Mouse (Mus musculus): Measurements from ENCODE around the gene Slamf6.
"Not testable (repeated sequence)": the region's sequence is repeated elsewhere in the genome, so short reads cannot be mapped to it uniquely, and the experiment has no call there.

The Slamf6 gene

GRCm38 (mm10) chr1:171955071-171955470 lies 37.8 kb downstream of the Slamf6 start:
- ATAC-seq (ENCODE audit: low TSS enrichment): no peak

- no peak for ATAC-seq (ENCODE audit: low TSS enrichment)
Observed at GRCm38 (mm10) chr1:171957411-171957810, 40.1 kb downstream of the Slamf6 start.

DNA sequence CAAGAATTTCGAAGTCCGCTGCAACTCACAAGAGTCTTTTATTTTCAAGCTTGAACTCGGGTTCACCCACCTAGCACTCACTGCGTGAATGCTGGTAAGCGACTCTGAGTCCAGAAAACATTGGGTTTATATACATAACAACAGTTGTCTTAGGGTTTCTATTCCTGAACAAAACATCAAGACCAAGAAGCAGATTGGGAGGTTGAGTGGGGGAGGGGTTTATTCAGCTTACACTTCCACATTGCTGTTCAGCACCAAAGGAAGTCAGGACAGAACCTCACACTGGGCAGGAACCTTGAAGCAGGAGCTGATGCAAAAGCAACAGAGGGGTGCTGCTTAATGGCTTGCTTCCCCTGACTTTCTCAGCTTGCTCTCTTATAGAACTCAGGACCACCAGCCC lies 43.4 kb downstream of the Slamf6 start:
- no peak for ATAC-seq (ENCODE audit: low TSS enrichment)

DNA sequence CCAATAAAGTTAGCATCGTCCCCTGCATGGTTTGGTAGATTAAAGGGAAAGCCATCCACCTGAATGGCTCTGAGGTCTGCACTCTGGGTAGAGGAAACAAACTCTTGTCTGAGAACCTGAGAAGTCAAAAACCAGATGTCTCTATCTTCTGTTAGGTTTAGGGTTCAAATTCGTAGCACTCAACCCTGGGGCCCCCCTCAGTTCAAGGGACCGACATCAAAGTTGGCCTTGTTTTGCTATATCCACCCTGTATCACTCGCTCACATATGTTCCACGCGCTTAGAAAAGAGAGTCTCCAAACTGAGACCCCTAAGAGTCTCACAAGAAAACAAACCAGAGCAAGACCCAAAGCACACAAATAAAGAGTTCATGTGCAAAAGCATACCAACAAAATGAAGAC lies 44.4 kb downstream of the Slamf6 start:
- ATAC-seq (ENCODE audit: low TSS enrichment): no peak

- ATAC-seq (ENCODE audit: low TSS enrichment): no peak
Observed at GRCm38 (mm10) chr1:171963613-171964012, 46.3 kb downstream of the Slamf6 start.

- ATAC-seq (ENCODE audit: low TSS enrichment): no peak
Observed at GRCm38 (mm10) chr1:171966054-171966790, 48.9 kb downstream of the Slamf6 start.

DNA sequence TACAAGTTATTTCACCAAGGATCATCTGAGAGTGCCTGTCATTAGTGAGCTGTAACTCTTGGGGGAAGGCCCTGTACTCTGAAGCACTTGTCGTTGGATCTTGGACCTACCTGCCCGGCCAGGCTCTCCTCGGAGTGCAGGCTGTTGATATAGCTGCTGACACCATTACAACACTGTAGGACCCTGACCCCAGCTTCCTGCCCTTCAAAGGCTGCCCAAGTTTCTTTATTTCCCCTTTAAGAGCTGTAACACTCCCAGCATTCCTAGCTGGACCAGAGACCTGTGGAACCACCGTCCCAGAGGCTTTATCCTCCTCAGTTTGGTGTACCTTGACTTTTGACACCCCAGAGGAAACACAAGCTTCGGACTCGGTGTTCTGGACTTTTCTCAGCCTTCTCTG lies 51.9 kb downstream of the Slamf6 start:
- no peak for ATAC-seq (ENCODE audit: low TSS enrichment)

DNA sequence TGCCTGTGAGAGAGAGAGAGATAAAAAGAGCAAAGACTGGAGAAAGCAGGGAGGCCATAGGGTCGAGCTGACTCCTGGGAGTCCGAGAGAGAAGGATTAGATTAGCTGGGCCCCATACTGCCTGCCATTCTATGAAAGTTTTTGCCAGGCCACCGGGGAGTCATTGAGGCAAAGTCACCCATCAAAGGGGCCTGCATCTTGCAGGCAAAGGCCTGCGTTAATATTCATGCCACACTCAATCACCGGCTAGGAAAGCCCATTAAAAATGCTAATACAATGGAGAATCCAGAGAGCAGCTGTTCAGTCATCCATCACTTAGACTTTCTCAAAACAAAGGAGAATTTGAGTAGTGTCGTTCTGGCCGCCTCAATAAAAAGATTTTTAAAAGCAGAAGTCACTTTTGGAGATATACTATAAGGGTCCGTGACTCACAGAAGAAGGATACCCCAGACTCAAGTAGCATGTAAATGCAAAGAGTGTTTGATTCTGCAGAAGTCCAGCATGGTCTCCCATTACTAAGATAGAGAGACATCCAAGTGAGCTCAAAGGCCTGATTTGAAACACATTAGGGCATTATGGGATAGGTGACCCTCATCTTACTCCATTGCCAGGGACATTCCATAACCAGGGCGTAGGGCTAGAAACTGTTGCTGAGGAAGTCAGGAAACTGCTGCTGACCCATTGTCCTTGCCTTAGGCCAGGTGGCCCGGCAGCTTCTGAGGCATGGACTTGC lies 53.7 kb downstream of the Slamf6 start:
- ATAC-seq (ENCODE audit: low TSS enrichment): no peak

DNA sequence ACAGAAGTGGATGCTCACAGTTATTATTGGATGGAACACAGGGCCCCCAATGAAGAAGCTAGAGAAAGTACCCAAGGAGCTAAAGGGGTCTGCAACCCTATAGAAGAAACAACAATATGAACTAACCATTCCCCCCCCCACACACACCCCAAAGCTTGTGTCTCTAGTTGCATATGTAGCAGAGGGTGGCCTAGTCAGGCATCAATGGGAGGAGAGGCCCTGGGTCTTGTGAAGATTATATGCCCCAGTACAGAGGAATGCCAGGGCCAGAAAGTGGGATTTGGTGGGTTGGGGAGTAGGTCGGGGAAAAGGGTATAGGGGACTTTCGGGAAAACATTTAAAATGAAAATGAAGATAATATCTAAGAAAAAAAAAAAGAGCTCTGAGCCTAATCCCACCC lies 57.0 kb downstream of the Slamf6 start:
- not testable (repeated sequence) for ATAC-seq (ENCODE audit: low TSS enrichment)

GRCm38 (mm10) chr1:171975377-171975776 lies 58.1 kb downstream of the Slamf6 start:
- no peak for ATAC-seq (ENCODE audit: low TSS enrichment)

GRCm38 (mm10) chr1:171975831-171976230 lies 58.5 kb downstream of the Slamf6 start:
- ATAC-seq (ENCODE audit: low TSS enrichment): no peak

GRCm38 (mm10) chr1:171976826-171977539 lies 59.7 kb downstream of the Slamf6 start:
- ATAC-seq (ENCODE audit: low TSS enrichment): no peak

DNA sequence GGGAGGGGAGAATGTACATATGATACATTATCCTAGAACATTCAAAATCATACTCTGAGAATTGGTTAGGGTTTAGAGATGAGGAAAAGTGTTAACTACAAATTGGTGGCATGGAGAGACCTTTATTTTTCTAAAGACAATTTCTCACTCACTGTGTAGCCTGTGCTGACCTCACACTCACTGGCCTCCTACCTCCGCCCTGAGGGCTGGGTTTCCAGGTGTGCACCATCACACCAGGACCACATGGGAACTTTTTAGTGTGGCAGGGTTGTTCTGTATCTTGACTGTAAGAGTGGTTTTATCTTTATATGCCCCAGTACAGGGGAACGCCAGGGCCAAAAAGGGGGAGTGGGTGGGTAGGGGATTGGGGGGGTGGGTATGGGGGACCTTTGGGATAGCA lies 60.6 kb downstream of the Slamf6 start:
- no peak for ATAC-seq (ENCODE audit: low TSS enrichment)

- ATAC-seq (ENCODE audit: low TSS enrichment): no peak
Observed at GRCm38 (mm10) chr1:171979969-171980730, 62.8 kb downstream of the Slamf6 start.

DNA sequence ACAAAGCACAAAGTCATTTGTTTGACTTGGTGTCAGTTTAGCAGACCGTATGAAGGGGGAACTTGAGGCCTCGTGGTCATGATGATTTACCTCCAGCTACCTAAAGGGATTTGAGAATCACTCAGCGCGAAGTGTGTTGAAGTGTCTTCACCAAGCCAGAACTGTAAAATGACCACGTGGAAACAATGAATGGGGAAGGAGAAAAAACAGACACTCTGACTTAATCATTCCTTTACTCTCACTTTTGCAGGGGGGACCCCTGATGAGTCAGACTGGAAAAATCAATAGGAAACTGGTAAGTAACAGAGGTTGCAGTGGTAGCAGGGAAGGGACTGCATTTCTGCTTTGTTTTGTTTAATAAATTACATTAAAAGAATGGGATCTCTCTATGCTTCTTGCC lies 64.9 kb downstream of the Slamf6 start:
- no peak for ATAC-seq (ENCODE audit: low TSS enrichment)

GRCm38 (mm10) chr1:171982740-171983139 lies 65.4 kb downstream of the Slamf6 start:
- no peak for ATAC-seq (ENCODE audit: low TSS enrichment)

DNA sequence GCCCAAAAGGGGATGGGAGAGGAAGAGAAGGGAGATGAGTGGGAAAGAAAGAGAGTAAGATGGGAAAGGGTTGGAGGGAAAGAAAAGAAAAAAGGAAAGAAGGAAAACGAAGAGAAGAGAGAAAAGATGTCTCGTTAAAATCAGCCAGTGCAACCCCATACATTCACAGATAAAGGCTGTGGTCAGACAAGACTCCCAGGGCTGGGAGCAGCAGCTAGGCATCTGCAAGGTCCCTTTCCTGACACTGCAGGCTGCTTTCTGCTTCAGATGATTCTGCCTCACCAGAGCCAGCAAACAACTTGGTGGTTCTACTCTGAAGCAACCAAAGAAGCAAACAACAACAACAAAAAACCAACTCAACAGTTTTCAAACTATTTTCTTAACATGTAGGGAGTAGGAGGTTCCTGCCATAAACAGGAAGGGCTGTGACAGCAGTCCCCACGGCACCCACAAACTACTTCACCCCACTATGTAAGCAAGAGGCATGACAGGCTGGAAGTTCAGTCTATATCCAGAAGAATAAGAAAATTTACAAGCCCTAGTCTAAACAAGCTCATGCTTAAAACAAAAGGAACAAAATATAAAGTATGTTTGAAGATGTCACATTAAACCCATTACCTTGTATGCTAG lies 66.2 kb downstream of the Slamf6 start:
- no peak for ATAC-seq (ENCODE audit: low TSS enrichment)

DNA sequence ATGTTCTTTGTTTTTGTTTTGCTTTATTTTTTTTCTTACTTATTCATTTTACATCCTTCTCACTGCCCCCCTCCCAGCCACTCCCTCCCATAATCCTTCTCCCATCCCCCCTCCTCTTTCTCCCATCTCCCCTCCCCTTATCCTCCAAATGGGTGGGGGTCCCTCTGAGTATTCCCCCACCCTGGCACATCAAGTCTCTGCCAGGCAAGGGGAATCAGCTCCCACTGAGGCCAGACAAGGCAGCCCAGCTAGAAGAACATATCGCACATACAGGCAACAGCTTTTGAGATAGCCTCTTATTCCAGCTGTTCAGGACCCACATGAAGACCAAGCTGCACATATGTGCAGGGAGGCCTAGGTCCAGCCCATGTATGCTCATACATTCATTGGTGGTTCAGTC lies 66.8 kb downstream of the Slamf6 start:
- no peak for ATAC-seq (ENCODE audit: low TSS enrichment)

DNA sequence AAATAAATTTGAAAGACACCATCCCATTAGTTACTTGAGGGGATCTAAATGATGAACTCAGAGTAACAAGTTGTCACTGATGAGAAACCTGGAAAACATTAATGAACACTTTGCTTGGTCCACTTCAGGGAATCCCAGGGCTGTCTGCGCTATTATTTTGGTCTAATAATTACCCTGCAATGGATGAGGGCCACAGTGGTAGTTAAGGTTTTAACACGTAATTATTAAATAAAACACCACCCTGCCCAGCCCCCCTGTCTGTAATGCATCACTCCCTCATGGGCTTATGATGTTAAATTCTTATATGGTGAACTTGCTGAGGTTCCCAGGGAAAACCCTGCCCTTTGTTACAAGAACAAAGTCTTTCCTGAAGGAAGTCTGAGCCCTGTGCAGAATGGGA lies 74.6 kb downstream of the Slamf6 start:
- no peak for ATAC-seq (ENCODE audit: low TSS enrichment)

GRCm38 (mm10) chr1:171992901-171993530 lies 75.7 kb downstream of the Slamf6 start:
- ATAC-seq (ENCODE audit: low TSS enrichment): peak; percentile 44; the same call in 1 of the 2 replicates

DNA sequence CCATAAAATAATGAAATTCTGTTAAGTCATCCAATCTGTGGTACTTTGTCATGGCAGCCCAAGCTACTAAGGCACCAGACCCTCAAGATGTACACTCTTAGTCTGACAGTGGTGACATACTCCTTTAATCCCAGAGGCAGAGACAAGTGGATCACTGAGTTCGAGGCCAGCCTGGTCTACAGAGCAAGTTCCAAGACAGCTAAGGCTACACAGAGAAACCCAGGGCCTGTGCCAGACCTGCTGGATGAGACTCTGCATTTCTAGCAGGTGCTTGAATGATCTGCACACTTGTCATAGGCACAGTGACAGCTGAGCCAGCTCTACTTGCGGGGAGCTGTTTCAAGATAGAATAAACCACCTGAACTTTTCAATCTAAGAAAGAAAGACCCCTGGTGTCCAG lies 77.2 kb downstream of the Slamf6 start:
- ATAC-seq (ENCODE audit: low TSS enrichment): no peak

Data from frontal cortex, adult (tissue).